In the genomic region with DNA sequence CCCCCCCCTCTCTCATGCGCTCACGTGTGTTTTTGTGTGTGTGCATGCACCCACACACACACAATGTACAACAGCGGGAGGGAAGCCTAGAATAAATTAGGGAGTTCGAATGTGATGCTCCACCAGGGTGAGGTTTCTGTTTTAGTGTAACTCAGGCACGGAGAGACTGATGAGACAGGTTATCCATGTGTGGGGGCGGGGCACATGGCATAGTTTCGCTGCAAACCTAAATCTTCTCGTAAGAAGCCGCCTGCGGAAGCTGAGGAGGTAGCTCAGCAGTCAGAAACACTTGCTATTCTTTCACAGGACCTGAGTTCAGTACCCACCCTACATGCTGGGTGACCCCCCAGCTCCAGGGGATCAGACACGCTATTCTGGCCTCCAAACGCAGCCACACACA, we compare ENCODE assay signal across 22 mouse cellular contexts.
"Had no signal": no experiment of that assay in that cellular context is flagged by ENCODE, and none has a peak within 500 bp of the region (broad histone marks: within the 10 kb centered on the region; RNA-seq: fewer than 3 reads in every experiment).

No protein-coding gene starts in this region.

- H3K27me3 ChIP-seq: heart, embryonic 12.5 days; hindbrain, embryonic 12.5 days; intestine, embryonic 15.5 days had no signal

- H3K4me1 ChIP-seq: heart, embryonic 10.5 days; heart, embryonic 12.5 days; hindbrain, embryonic 10.5 days; hindbrain, embryonic 12.5 days; intestine, embryonic 15.5 days had no signal

- H3K9me3 ChIP-seq: heart, embryonic 10.5 days; hindbrain, embryonic 12.5 days; intestine, embryonic 15.5 days had no signal

- H3K4me3 ChIP-seq: gastrocnemius, adult 2 months; heart, embryonic 10.5 days; heart, embryonic 12.5 days; hindbrain, embryonic 10.5 days; hindbrain, embryonic 12.5 days; intestine, embryonic 15.5 days; layer of hippocampus, adult 2 months; left cerebral cortex, adult 2 months had no signal

- ATAC-seq: hindbrain, embryonic 16.5 days; inflammation-experienced regulatory T-cells, adult 6 months; intestine, embryonic 15.5 days; intestine, postnatal 0 days had no signal

- H3K36me3 ChIP-seq: heart, embryonic 10.5 days; heart, embryonic 12.5 days; intestine, embryonic 15.5 days had no signal

- DNase-seq: gastrocnemius, adult 2 months; gastrocnemius, postnatal 10 days; gastrocnemius, postnatal 25 days; heart, adult 18-20 months; heart, postnatal 10 days; heart, postnatal 4 days; kidney, adult 18-20 months; kidney, adult 8-10 months; kidney, postnatal 10 days; kidney, postnatal 25 days; kidney, postnatal 4 days; liver had no signal
